Mouse (Mus musculus) brain, embryonic 14.5 days (tissue): ENCODE results near the gene Pth2.

Source experiments
- CTCF ChIP-seq: fragments of 200-500 bp; IDR thresholded peaks from 2 replicates; pipeline ENCODE4 v1.5.1; 2012; ENCODE audit warnings: inconsistent platforms, mild to moderate bottlenecking, moderate library complexity, borderline replicate concordance; ENCODE audit not compliant: insufficient read depth, insufficient read length; ENCODE audit errors: extremely low read depth
- POLR2A ChIP-seq: fragments of 200-500 bp; IDR thresholded peaks from 2 replicates; pipeline ENCODE4 v1.6.1; 2012; ENCODE audit warnings: mild to moderate bottlenecking, inconsistent platforms, borderline replicate concordance; ENCODE audit not compliant: poor library complexity, insufficient read depth, insufficient read length, severe bottlenecking; ENCODE audit errors: extremely low read depth

GRCm38 (mm10) chr7:45212356-45212755, 31.6 kb downstream of the Pth2 start:
- TF ChIP-seq CTCF, result no peak
- no peak for TF ChIP-seq POLR2A
